Mouse (Mus musculus): ENCODE measurements around the gene Armh3. TPM values are rescaled to one million over a fixed set of nuclear protein-coding genes. Genes with fewer than 3 reads are reported as not detected.

Gene Armh3
- polyA plus RNA-seq, 1 experiment from 2014 or later = 24.7 TPM

DNA sequence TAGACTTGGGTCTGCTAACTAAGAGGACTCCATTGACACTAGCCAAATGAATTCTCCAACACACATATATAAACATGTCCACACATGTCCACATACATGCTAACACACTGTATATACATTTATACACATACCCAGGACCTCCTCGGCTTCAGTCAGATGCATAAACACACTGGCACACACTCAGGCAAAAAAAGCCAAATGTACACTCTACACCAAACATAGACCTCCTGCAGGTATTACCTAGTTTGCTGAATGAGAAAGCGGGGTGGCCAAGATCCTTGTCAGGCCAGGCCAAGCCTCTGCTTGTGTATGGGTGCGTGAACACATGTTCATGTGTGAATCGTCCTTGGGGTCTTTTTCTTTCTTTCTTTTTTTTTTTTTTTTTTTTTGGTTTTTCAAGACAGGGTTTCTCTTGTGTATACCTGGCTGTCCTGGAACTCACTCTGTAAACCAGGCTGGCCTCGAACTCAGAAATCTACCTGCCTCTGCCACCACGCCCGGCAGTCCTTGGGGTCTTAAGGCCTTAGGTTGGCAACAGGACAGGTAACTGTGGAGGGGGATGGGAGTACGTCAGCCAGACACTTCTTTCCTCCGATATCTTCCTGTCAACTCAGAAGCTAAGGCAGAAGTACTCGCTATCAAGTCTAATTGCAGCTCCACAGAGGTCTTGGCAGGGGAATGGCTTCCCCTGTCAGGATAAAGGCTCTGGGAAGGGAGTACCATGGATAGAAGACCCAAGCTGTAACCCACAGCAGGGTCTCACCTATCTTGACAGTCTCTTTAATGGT is 32.1 kb upstream of the Armh3 start:
- no peak overlapping the region for H3K27ac ChIP-seq (replicated peaks)
- no peak overlapping the region for H3K9ac ChIP-seq (replicated peaks)
- H3K4me1 ChIP-seq = no peaks in the 10 kb centered on the region
- no peak overlapping the region for H3K4me3 ChIP-seq
- no peaks in the 10 kb centered on the region for H3K27me3 ChIP-seq
- 97% methylated on average over 10 of the region's 10 CpGs for WGBS
- H3K9me3 ChIP-seq = no peaks in the 10 kb centered on the region
- no peak for ATAC-seq (replicated peaks)
- H3K36me3 ChIP-seq = peaks cover 49% of the 10 kb centered on the region
- no peak overlapping the region for H3K4me2 ChIP-seq (replicated peaks)

GRCm38 (mm10) chr19:46029652-46030051 is 31.4 kb upstream of the Armh3 start:
- H3K9ac ChIP-seq (replicated peaks) = no peak overlapping the region
- H3K9me3 ChIP-seq = no peaks in the 10 kb centered on the region
- H3K27me3 ChIP-seq = no peaks in the 10 kb centered on the region
- ATAC-seq (replicated peaks) = no peak
- H3K4me3 ChIP-seq = no peak overlapping the region
- no peak overlapping the region for H3K27ac ChIP-seq (replicated peaks)
- H3K36me3 ChIP-seq = peaks cover 42% of the 10 kb centered on the region
- no peaks in the 10 kb centered on the region for H3K4me1 ChIP-seq
- WGBS = 92% methylated on average over 1 of the region's 1 CpGs
- no peak overlapping the region for H3K4me2 ChIP-seq (replicated peaks)

GRCm38 (mm10) chr19:46028747-46029320 is 30.5 kb upstream of the Armh3 start:
- no peaks in the 10 kb centered on the region for H3K4me1 ChIP-seq
- 72% methylated on average over 11 of the region's 11 CpGs for WGBS
- H3K27me3 ChIP-seq = no peaks in the 10 kb centered on the region
- H3K4me2 ChIP-seq (replicated peaks) = no peak overlapping the region
- H3K27ac ChIP-seq (replicated peaks) = no peak overlapping the region
- H3K9ac ChIP-seq (replicated peaks) = no peak overlapping the region
- H3K36me3 ChIP-seq = peaks cover 34% of the 10 kb centered on the region
- H3K9me3 ChIP-seq = no peaks in the 10 kb centered on the region
- no peak overlapping the region for H3K4me3 ChIP-seq
- ATAC-seq (replicated peaks) = no peak

- Histone ChIP-seq H3K4me1 (no peaks in the 10 kb centered on the region), H3K9ac (replicated peaks) (no peak overlapping the region), H3K27ac (replicated peaks) (no peak overlapping the region), H3K36me3 (peaks cover 11% of the 10 kb centered on the region), H3K9me3 (no peaks in the 10 kb centered on the region), H3K4me3 (no peak overlapping the region), H3K27me3 (no peaks in the 10 kb centered on the region), H3K4me2 (replicated peaks) (no peak overlapping the region)
- ATAC-seq (replicated peaks) = no peak
- 67% methylated on average over 8 of the region's 8 CpGs for WGBS
These were observed 28.3 kb upstream of the Armh3 start for GRCm38 (mm10) chr19:46026567-46026966.

DNA sequence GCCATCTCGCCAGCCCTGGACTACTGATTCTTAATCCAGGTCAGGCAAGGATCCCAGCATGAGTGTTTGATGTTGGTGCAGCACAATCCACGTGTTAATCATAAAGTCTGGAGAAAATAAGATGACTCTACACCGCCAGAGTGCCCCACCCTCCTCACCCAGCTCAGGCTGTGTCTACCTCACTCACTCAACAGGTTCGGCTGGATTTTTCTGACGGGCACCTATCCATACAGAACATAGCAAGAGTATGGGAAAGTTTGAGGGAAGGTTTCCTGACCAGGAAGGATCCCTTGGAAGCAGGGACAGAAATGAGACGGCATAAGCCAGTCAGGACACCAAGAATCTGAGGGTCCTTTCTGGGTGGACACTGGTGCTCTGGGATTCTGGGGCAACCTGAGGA is 26.7 kb upstream of the Armh3 start:
- no peak overlapping the region for H3K9ac ChIP-seq (replicated peaks)
- H3K4me2 ChIP-seq (replicated peaks) = no peak overlapping the region
- no peaks in the 10 kb centered on the region for H3K9me3 ChIP-seq
- 82% methylated on average over 6 of the region's 6 CpGs for WGBS
- H3K27me3 ChIP-seq = no peaks in the 10 kb centered on the region
- no peaks in the 10 kb centered on the region for H3K36me3 ChIP-seq
- no peaks in the 10 kb centered on the region for H3K4me1 ChIP-seq
- H3K27ac ChIP-seq (replicated peaks) = no peak overlapping the region
- no peak for ATAC-seq (replicated peaks)
- no peak overlapping the region for H3K4me3 ChIP-seq

DNA sequence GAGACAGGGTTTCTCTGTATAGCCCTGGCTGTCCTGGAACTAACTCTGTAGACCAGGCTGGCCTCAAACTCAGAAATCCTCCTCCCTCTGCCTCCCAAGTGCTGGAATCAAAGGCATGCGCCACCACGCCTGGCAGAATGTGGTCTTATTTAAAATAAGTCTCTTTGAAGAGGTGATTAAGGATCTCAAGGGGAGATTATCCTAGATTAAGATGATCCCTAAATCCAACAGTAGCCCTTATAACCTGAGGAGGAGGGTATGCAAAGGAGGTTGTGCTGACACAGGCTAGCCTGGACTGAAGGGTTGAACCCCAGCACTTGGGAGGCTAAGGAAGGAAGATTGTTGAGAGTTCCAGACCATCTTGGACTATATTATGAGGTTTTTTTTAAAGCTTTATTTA is 17.7 kb upstream of the Armh3 start:
- H3K4me3 ChIP-seq = no peak overlapping the region
- 65% methylated on average over 2 of the region's 2 CpGs for WGBS
- no peak overlapping the region for H3K27ac ChIP-seq (replicated peaks)
- no peaks in the 10 kb centered on the region for H3K9me3 ChIP-seq
- no peaks in the 10 kb centered on the region for H3K36me3 ChIP-seq
- no peak overlapping the region for H3K4me2 ChIP-seq (replicated peaks)
- no peaks in the 10 kb centered on the region for H3K4me1 ChIP-seq
- H3K9ac ChIP-seq (replicated peaks) = no peak overlapping the region
- ATAC-seq (replicated peaks) = no peak
- no peaks in the 10 kb centered on the region for H3K27me3 ChIP-seq

DNA sequence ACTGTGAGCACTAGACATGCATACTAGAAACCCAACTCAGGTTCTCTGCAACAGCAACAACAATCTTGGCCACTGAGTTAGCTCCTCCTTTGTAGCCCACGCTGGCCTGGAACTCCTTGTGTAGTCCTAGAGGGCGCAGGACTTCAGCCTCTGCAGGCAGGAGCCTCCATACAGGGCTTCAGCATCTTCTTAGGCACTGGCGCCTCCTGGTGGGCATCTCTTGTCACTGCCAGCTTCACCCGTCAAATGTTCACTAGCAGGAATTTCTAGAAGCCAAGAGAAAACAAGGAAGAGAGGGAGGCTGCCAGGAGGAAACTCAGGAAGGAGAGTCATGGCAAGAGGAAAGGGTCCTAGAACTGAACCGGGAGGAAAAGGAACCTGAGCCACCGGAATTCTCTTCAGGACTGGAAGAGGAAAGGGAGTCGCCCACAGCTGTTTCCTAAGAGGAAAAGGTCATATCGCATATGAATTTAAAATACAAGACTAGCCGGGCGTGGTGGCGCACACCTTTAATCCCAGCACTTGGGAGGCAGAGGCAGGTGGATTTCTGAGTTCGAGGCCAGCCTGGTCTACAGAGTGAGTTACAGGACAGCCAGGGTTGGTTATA is 16.4 kb upstream of the Armh3 start:
- Histone ChIP-seq H3K27me3 (no peaks in the 10 kb centered on the region), H3K36me3 (no peaks in the 10 kb centered on the region), H3K9ac (replicated peaks) (no peak overlapping the region), H3K4me2 (replicated peaks) (no peak overlapping the region), H3K9me3 (no peaks in the 10 kb centered on the region), H3K27ac (replicated peaks) (no peak overlapping the region), H3K4me1 (no peaks in the 10 kb centered on the region), H3K4me3 (no peak overlapping the region)
- WGBS = 43% methylated on average over 12 of the region's 12 CpGs
- no peak for ATAC-seq (replicated peaks)

GRCm38 (mm10) chr19:46005680-46006079 is 7.4 kb upstream of the Armh3 start:
- Histone ChIP-seq H3K27ac (replicated peaks) (no peak overlapping the region), H3K27me3 (peaks cover 12% of the 10 kb centered on the region; the same call in 1 of the 2 replicates), H3K4me1 (peaks cover 10% of the 10 kb centered on the region), H3K36me3 (no peaks in the 10 kb centered on the region), H3K4me2 (replicated peaks) (no peak overlapping the region), H3K4me3 (no peak overlapping the region), H3K9me3 (no peaks in the 10 kb centered on the region), H3K9ac (replicated peaks) (no peak overlapping the region)
- no peak for ATAC-seq (replicated peaks)
- 89% methylated on average over 7 of the region's 7 CpGs for WGBS

- Histone ChIP-seq H3K36me3 (no peaks in the 10 kb centered on the region), H3K4me2 (replicated peaks) (no peak overlapping the region), H3K4me3 (no peak overlapping the region), H3K9ac (replicated peaks) (no peak overlapping the region), H3K4me1 (peaks cover 10% of the 10 kb centered on the region), H3K9me3 (no peaks in the 10 kb centered on the region), H3K27ac (replicated peaks) (no peak overlapping the region), H3K27me3 (peaks cover 12% of the 10 kb centered on the region; the same call in 1 of the 2 replicates)
- WGBS = 69% methylated on average over 17 of the region's 17 CpGs
- no peak for ATAC-seq (replicated peaks)
These were observed 6.7 kb upstream of the Armh3 start for GRCm38 (mm10) chr19:46004814-46005466.

DNA sequence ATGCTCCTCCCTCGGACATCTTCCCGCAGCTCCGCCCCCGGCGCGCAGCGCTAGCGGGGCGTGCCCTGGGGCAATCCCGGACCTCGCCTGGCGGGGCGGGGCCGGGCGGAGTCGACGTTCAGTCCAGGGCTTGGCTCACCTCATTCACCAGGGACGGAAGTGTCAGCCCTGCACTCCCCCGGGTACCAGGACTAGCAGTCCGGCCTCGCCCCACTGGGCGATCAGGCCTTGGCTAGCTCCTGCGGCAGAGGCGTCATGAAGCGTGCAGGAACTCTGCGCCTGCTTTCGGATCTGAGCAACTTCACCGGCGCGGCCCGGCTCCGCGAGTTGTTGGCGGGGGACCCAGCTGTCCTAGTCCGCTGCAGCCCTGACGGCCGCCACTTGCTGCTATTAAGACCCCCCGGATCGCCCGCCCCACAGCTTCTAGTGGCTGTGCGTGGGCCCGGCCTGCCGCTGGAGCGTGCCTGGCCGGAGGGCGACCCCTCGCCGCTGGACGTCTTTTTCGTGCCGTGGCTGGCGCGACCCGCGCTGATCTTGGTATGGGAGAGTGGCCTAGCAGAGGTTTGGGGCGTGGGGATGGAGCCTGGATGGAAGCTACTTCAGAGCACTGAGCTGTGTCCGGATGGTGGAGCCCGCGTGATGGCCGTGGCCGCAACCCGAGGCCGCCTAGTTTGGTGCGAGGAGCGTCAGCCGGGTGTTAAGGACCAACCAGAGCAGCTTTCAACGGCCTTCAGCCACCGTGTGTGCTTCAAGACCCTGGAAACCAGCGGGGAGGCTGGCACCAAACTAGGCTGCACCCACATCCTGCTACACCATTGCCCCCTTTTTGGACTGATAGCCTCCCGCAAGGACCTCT is 5.3 kb upstream of the Armh3 start, which contains the start of gene Hps6:
Hps6 (plus strand) TSS at position 138 of the 856 bp plus-strand sequence.
- no peaks in the 10 kb centered on the region for H3K9me3 ChIP-seq
- 1% methylated on average over 70 of the region's 70 CpGs for WGBS
- H3K4me2 ChIP-seq (replicated peaks) = peak within 1 kb of the TSS; percentile 98
- H3K4me3 ChIP-seq = peak within 1 kb of the TSS; percentile 55
- ATAC-seq (replicated peaks) = peak; percentile 59
- peak within 1 kb of the TSS; percentile 55 for H3K9ac ChIP-seq (replicated peaks)
- H3K36me3 ChIP-seq = no peaks in the 10 kb centered on the region
- H3K4me1 ChIP-seq = peaks cover 15% of the 10 kb centered on the region
- H3K27me3 ChIP-seq = peaks cover 12% of the 10 kb centered on the region; the same call in 1 of the 2 replicates
- H3K27ac ChIP-seq (replicated peaks) = no peak within 1 kb of the TSS

DNA sequence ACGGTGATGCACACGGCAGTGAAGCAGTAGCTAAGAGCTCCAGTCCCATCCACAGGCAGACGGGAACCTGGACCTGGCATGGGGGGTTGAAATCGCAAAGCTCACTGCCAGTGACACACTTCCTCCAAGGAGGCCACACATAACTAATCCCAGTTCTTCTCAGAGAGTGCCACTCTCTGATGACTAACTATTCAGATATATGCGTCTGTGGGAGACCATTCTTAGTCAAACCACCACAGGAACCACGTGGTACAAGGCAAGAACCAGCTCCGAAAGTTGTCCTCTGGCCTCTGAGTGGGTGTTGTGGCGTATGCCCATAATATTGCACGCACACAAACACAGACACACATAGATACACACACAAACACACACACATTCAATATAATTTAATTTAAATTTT is 4.0 kb upstream of the Armh3 start:
- Histone ChIP-seq H3K4me2 (replicated peaks) (no peak overlapping the region), H3K4me1 (peaks cover 20% of the 10 kb centered on the region), H3K9ac (replicated peaks) (no peak overlapping the region), H3K4me3 (no peak overlapping the region), H3K27ac (replicated peaks) (no peak overlapping the region), H3K9me3 (no peaks in the 10 kb centered on the region), H3K27me3 (peaks cover 12% of the 10 kb centered on the region; the same call in 1 of the 2 replicates), H3K36me3 (no peaks in the 10 kb centered on the region)
- WGBS = 84% methylated on average over 9 of the region's 9 CpGs
- ATAC-seq (replicated peaks) = no peak

Measured in forebrain, embryonic 15.5 days (tissue).